Mouse (Mus musculus): ENCODE measurements around the gene Lcmt2. TPM values are rescaled to one million over a fixed set of nuclear protein-coding genes. Genes with fewer than 3 reads are reported as not detected.

Gene Lcmt2
- polyA plus RNA-seq, 2 experiments = 3.6 to 8.4 TPM

GRCm38 (mm10) chr2:121088507-121088906 is 51.9 kb downstream of the Lcmt2 start:
- H3K27ac ChIP-seq = no peak overlapping the region
- H3K27me3 ChIP-seq (ENCODE audit: control insufficient read depth, insufficient read depth, low read length) = no peaks in the 10 kb centered on the region
- H3K9ac ChIP-seq (replicated peaks) = no peak overlapping the region
- no peak overlapping the region for H3K4me3 ChIP-seq (ENCODE audit: insufficient read depth in 1 of 2, low read depth in 2 of 2, low read length in 2 of 2)
- WGBS (ENCODE audit: insufficient replicate concordance) = 76% methylated on average over 3 of the region's 3 CpGs
- DNase-seq (ENCODE audit: low read depth in 3 of 3, low spot score in 3 of 3) (no peak), ATAC-seq (ENCODE audit: insufficient read depth) (no peak)
- H3K4me1 ChIP-seq (replicated peaks; ENCODE audit: control insufficient read depth in 2 of 2, insufficient read depth in 2 of 2, low read length in 1 of 2) = no peaks in the 10 kb centered on the region
- H3K4me2 ChIP-seq (ENCODE audit: low read depth) = no peak overlapping the region
- no peaks in the 10 kb centered on the region for H3K36me3 ChIP-seq (replicated peaks; ENCODE audit: control insufficient read depth, insufficient read depth, low read depth)
- TF ChIP-seq CTCF (IDR thresholded peaks at IDR 0.05; ENCODE audit: low read depth) = peak; percentile 55
- TF ChIP-seq EP300 (IDR thresholded peaks at IDR 0.05; ENCODE audit: low read depth) = no peak
- no peaks in the 10 kb centered on the region for H3K9me3 ChIP-seq (ENCODE audit: control insufficient read depth, low read length)

- Histone ChIP-seq H3K27me3 (ENCODE audit: control insufficient read depth, insufficient read depth, low read length) (no peaks in the 10 kb centered on the region), H3K9me3 (ENCODE audit: control insufficient read depth, low read length) (no peaks in the 10 kb centered on the region), H3K4me3 (ENCODE audit: insufficient read depth in 1 of 2, low read depth in 2 of 2, low read length in 2 of 2) (no peak within 1 kb of the TSS), H3K4me2 (ENCODE audit: low read depth) (no peak within 1 kb of the TSS), H3K4me1 (replicated peaks; ENCODE audit: control insufficient read depth in 2 of 2, insufficient read depth in 2 of 2, low read length in 1 of 2) (no peaks in the 10 kb centered on the region), H3K27ac (no peak within 1 kb of the TSS), H3K36me3 (replicated peaks; ENCODE audit: control insufficient read depth, insufficient read depth, low read depth) (no peaks in the 10 kb centered on the region), H3K9ac (replicated peaks) (no peak within 1 kb of the TSS)
- TF ChIP-seq EP300 (IDR thresholded peaks at IDR 0.05; ENCODE audit: low read depth) (no peak), CTCF (IDR thresholded peaks at IDR 0.05; ENCODE audit: low read depth) (no peak)
- ATAC-seq (ENCODE audit: insufficient read depth) (no peak), DNase-seq (ENCODE audit: low read depth in 3 of 3, low spot score in 3 of 3) (no peak)
- WGBS (ENCODE audit: insufficient replicate concordance) = 21% methylated on average over 6 of the region's 6 CpGs
Observed at GRCm38 (mm10) chr2:121085480-121086185, 54.8 kb downstream of the Lcmt2 start, which contains the start of gene Tgm5. Gene Tgm5, minus strand, starts transcription at chr2:121085841.

GRCm38 (mm10) chr2:121082626-121083025 is 57.8 kb downstream of the Lcmt2 start:
- ATAC-seq (ENCODE audit: insufficient read depth) = no peak
- H3K4me3 ChIP-seq (ENCODE audit: insufficient read depth in 1 of 2, low read depth in 2 of 2, low read length in 2 of 2) = no peak overlapping the region
- WGBS (ENCODE audit: insufficient replicate concordance) = 10% methylated on average over 1 of the region's 1 CpGs

More at GRCm38 (mm10) chr2:121082626-121083025, 57.8 kb downstream of the Lcmt2 start:
- Histone ChIP-seq H3K9ac (replicated peaks) (no peak overlapping the region), H3K4me1 (replicated peaks; ENCODE audit: control insufficient read depth in 2 of 2, insufficient read depth in 2 of 2, low read length in 1 of 2) (no peaks in the 10 kb centered on the region), H3K36me3 (replicated peaks; ENCODE audit: control insufficient read depth, insufficient read depth, low read depth) (no peaks in the 10 kb centered on the region), H3K27me3 (ENCODE audit: control insufficient read depth, insufficient read depth, low read length) (no peaks in the 10 kb centered on the region), H3K9me3 (ENCODE audit: control insufficient read depth, low read length) (no peaks in the 10 kb centered on the region), H3K27ac (no peak overlapping the region), H3K4me2 (ENCODE audit: low read depth) (no peak overlapping the region)
- TF ChIP-seq EP300 (IDR thresholded peaks at IDR 0.05; ENCODE audit: low read depth) = no peak
- no peak for TF ChIP-seq CTCF (IDR thresholded peaks at IDR 0.05; ENCODE audit: low read depth)
- DNase-seq (ENCODE audit: low read depth in 3 of 3, low spot score in 3 of 3) = no peak

Other genes starting within 250 kb of the Lcmt2 start
- 5.1 and 6.0 TPM in 2 replicates for gene Ubr1, start 169.9 kb downstream of the Lcmt2 start, polyA plus RNA-seq (2012; rRNA removed)
- gene Ubr1, start 169.9 kb downstream of the Lcmt2 start, polyA plus RNA-seq (2014; fragmentation: Nextera tagmentation; extraction: Ambion mirVana) = 9.3 and 10.2 TPM in 2 replicates
- 1.6 and 1.8 TPM in 2 replicates for gene Tmem62, start 163.6 kb downstream of the Lcmt2 start, polyA plus RNA-seq (2012; rRNA removed)
- gene Tmem62, start 163.6 kb downstream of the Lcmt2 start, polyA plus RNA-seq (2014; fragmentation: Nextera tagmentation; extraction: Ambion mirVana) = 3.0 and 3.5 TPM in 2 replicates
- gene Ccndbp1, start 132.2 kb downstream of the Lcmt2 start, polyA plus RNA-seq (2012; rRNA removed) = 26.9 and 38.1 TPM in 2 replicates
- 45.1 and 46.4 TPM in 2 replicates for gene Ccndbp1, start 132.2 kb downstream of the Lcmt2 start, polyA plus RNA-seq (2014; fragmentation: Nextera tagmentation; extraction: Ambion mirVana)
- 149 and 162 TPM in 2 replicates for gene Epb42, start 103.6 kb downstream of the Lcmt2 start, polyA plus RNA-seq (2012; rRNA removed)
- gene Epb42, start 103.6 kb downstream of the Lcmt2 start, polyA plus RNA-seq (2014; fragmentation: Nextera tagmentation; extraction: Ambion mirVana) = 129 and 131 TPM in 2 replicates
- gene Tgm5, start 54.8 kb downstream of the Lcmt2 start, polyA plus RNA-seq (2012; rRNA removed) = not detected in 2 replicates
- gene Tgm5, start 54.8 kb downstream of the Lcmt2 start, polyA plus RNA-seq (2014; fragmentation: Nextera tagmentation; extraction: Ambion mirVana) = not detected in 2 replicates
- 0.02 TPM in 1 of 2 replicates, not detected in the other for gene Tgm7, start 30.9 kb downstream of the Lcmt2 start, polyA plus RNA-seq (2012; rRNA removed)
- gene Tgm7, start 30.9 kb downstream of the Lcmt2 start, polyA plus RNA-seq (2014; fragmentation: Nextera tagmentation; extraction: Ambion mirVana) = not detected in 2 replicates
- gene Adal, start 225 bp downstream of the Lcmt2 start, polyA plus RNA-seq (2012; rRNA removed) = 3.7 and 5.6 TPM in 2 replicates
- 7.5 and 9.0 TPM in 2 replicates for gene Adal, start 225 bp downstream of the Lcmt2 start, polyA plus RNA-seq (2014; fragmentation: Nextera tagmentation; extraction: Ambion mirVana)
- gene Tubgcp4, start 30.0 kb upstream of the Lcmt2 start, polyA plus RNA-seq (2012; rRNA removed) = 13.0 and 15.0 TPM in 2 replicates
- 20.3 and 21.3 TPM in 2 replicates for gene Tubgcp4, start 30.0 kb upstream of the Lcmt2 start, polyA plus RNA-seq (2014; fragmentation: Nextera tagmentation; extraction: Ambion mirVana)
- 1.5 and 2.0 TPM in 2 replicates for gene Zscan29, start 30.5 kb upstream of the Lcmt2 start, polyA plus RNA-seq (2012; rRNA removed)
- 2.8 and 3.1 TPM in 2 replicates for gene Zscan29, start 30.5 kb upstream of the Lcmt2 start, polyA plus RNA-seq (2014; fragmentation: Nextera tagmentation; extraction: Ambion mirVana)
- gene Trp53bp1, start 130.8 kb upstream of the Lcmt2 start, polyA plus RNA-seq (2012; rRNA removed) = 16.4 and 17.0 TPM in 2 replicates
- gene Trp53bp1, start 130.8 kb upstream of the Lcmt2 start, polyA plus RNA-seq (2014; fragmentation: Nextera tagmentation; extraction: Ambion mirVana) = 14.1 and 18.5 TPM in 2 replicates
- gene Map1a, start 148.9 kb upstream of the Lcmt2 start, polyA plus RNA-seq (2012; rRNA removed) = 0.04 TPM in 2 replicates
- 0.09 TPM in 1 of 2 replicates, not detected in the other for gene Map1a, start 148.9 kb upstream of the Lcmt2 start, polyA plus RNA-seq (2014; fragmentation: Nextera tagmentation; extraction: Ambion mirVana)
- gene Ppip5k1, start 214.7 kb upstream of the Lcmt2 start, polyA plus RNA-seq (2012; rRNA removed) = 3.1 and 4.5 TPM in 2 replicates
- gene Ppip5k1, start 214.7 kb upstream of the Lcmt2 start, polyA plus RNA-seq (2014; fragmentation: Nextera tagmentation; extraction: Ambion mirVana) = 5.6 and 8.4 TPM in 2 replicates
- gene Ckmt1, start 217.1 kb upstream of the Lcmt2 start, polyA plus RNA-seq (2012; rRNA removed) = 0.06 and 0.32 TPM in 2 replicates
- not detected in 2 replicates for gene Ckmt1, start 217.1 kb upstream of the Lcmt2 start, polyA plus RNA-seq (2014; fragmentation: Nextera tagmentation; extraction: Ambion mirVana)
- not detected in 2 replicates for gene Strc, start 246.5 kb upstream of the Lcmt2 start, polyA plus RNA-seq (2012; rRNA removed)
- gene Strc, start 246.5 kb upstream of the Lcmt2 start, polyA plus RNA-seq (2014; fragmentation: Nextera tagmentation; extraction: Ambion mirVana) = not detected in 2 replicates